Mouse (Mus musculus): ENCODE measurements around the gene Pus10. TPM values are rescaled to one million over a fixed set of nuclear protein-coding genes. Genes with fewer than 3 reads are reported as not detected.
A peak's percentile ranks its signal among the peaks of the same experiment; 100 is the strongest.
"Not testable (repeated sequence)": the region's sequence is repeated elsewhere in the genome, so short reads cannot be mapped to it uniquely, and the experiment has no call there.

The Pus10 gene
- total RNA-seq, 2 experiments from 2014 or later, result 14.1 to 14.5 TPM

DNA sequence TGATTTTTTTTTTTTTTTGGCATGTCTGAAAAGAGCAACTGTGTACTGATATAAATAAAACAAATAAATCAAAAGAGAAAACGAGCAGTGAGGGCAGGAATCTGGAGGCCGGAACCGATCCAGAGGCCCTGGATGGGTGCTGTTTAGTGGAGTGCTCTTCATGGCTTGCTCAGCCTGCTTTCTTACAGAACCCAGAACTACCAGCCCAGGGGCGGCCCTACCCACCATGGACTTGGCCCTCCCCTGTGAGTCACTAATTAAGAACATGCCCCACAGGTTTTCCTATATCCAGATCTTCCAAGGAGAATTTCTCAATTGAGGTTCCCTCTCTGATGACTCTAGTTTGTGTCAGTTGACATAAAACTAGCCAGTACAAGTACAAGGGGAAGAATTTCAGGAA is 80.6 kb downstream of the Pus10 start:
- DNase-seq (ENCODE audit: extremely low spot score in 1 of 2, low spot score in 1 of 2), result no peak

DNA sequence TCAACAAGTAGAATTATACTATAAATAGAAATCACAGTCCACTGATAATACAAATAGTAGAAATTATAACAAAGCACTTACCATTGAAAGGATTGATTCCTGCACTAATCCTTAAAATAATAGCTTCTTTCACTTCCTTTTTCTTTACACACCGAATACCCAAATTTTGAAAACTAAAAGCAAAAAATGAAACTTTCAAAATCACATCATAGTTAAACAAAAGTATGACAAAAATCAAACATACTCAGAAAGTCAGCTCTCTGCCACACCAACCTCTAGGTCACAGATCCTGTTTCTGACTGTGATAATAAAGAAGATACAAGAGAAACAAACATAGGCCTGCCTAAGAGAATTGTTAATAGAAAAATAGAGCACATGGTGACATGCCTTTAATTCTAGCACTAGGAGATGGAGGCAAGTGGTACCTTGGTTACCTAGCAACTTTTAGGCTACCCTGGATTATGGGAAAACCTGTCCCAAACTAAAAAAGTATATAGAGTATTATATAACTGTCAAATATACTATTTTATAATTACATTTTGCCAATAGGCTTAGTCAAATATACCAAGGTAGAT is 87.7 kb downstream of the Pus10 start:
- no peak for DNase-seq (ENCODE audit: extremely low spot score in 1 of 2, low spot score in 1 of 2)

DNA sequence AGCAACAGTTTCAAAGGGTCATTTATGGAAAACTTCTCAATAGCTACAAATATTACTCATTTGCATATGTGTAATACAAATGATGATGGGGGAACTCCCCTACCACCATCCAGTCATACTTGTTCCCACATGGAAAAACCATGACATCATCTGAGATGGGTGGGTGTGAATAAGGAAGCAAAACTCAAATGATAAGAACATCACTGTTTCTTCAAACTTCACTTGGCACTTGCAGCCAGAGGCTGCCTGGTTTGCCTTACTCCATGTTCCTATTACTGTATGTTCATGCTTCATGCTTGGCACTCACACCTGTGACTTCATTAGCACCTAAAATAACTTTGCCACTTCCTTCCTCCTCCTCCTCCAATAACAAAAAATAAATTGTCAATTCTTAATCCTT is 88.9 kb downstream of the Pus10 start:
- no peak for DNase-seq (ENCODE audit: extremely low spot score in 1 of 2, low spot score in 1 of 2)

DNA sequence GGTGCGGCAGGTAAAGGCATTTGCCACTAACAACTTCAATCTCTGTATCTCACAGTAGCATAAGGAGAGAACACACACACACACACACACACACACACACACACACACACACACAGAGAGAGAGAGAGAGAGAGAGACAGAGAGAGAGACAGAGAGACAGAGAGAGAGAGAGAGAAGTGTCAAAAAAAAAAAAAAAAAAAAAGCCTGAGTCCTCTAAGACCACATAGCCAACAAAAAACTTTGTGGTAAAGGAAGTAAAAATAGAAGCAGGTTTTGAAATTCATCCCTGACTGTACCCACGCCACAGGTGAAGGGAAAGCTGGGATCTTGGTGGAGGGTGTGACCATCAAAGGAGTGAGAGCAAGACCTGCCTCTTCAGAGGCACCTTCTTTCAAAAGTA is 92.7 kb downstream of the Pus10 start:
- DNase-seq (ENCODE audit: extremely low spot score in 1 of 2, low spot score in 1 of 2), result no peak

DNA sequence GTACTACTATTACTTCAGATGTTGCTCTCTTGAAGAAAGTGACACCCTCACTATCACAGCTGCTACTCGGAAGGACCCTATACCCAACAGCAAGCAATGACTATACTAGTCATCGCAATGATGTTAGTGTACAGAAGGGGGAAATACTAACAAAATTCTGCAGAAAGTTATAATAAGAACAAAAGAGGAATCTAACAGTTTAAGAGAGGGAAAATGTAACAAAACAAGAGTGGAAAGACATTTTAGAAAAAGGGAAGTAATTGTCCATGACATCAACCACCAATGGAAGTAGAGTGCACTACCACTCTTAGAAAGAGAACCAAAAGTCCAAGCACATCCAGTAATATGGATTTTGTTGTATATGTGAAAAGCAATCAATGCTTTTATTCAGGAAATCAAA is 97.2 kb downstream of the Pus10 start:
- no peak for DNase-seq (ENCODE audit: extremely low spot score in 1 of 2, low spot score in 1 of 2)

DNA sequence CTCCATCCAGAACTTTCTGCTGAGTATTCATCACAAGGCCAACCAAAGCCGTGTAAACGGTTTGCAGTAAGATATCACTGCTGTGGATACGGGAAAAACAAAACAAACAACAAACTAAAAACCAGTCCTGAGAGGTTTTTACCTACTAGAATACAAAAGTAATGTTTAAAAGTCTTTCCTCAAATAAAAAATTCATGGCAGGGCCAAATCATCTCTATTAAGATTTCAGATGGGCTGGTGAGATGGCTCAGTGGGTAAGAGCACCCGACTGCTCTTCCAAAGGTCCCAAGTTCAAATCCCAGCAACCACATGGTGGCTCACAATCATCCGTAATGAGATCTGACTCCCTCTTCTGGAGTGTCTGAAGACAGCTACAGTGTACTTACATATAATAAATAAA is 101.9 kb downstream of the Pus10 start:
- DNase-seq (ENCODE audit: extremely low spot score in 1 of 2, low spot score in 1 of 2), result not testable (repeated sequence)

DNA sequence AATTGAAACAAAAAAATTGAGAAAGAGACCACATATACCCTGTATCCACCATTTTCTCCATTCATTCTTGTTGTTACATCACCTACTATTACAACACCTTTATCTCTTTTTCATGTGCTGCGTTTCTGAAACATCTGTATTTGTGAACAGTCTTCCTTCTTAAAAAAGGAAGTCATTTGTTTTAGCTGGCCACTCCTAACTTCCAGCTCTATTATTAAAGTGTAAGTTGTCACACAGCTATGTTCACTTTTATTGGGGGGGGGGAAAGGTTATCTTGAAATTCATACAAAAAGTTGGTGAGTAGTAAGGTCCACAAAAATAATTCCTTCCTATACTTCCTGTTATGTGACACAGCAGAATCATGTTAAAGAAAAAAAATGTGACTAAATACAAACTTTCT is 102.5 kb downstream of the Pus10 start:
- DNase-seq (ENCODE audit: extremely low spot score in 1 of 2, low spot score in 1 of 2), result no peak

DNA sequence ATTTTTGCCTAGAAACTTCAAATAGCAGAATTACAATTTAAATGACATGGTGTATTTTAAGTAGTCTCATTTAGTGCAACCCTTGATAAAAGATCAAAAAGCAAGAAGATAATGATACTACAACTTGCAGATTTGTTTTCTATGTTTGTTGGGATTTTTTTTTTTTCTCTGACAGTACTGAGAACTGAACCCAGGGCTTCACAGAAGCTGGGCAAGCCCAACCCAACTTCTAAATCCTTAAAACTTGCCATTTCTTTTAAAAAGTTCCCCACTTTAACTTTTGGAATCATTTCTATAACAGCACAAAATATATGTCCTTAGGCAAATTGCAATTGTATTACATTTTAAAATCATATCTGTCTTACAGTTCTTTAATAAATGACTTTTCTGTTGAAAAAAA is 103.6 kb downstream of the Pus10 start:
- DNase-seq (ENCODE audit: extremely low spot score in 1 of 2, low spot score in 1 of 2), result no peak

DNA sequence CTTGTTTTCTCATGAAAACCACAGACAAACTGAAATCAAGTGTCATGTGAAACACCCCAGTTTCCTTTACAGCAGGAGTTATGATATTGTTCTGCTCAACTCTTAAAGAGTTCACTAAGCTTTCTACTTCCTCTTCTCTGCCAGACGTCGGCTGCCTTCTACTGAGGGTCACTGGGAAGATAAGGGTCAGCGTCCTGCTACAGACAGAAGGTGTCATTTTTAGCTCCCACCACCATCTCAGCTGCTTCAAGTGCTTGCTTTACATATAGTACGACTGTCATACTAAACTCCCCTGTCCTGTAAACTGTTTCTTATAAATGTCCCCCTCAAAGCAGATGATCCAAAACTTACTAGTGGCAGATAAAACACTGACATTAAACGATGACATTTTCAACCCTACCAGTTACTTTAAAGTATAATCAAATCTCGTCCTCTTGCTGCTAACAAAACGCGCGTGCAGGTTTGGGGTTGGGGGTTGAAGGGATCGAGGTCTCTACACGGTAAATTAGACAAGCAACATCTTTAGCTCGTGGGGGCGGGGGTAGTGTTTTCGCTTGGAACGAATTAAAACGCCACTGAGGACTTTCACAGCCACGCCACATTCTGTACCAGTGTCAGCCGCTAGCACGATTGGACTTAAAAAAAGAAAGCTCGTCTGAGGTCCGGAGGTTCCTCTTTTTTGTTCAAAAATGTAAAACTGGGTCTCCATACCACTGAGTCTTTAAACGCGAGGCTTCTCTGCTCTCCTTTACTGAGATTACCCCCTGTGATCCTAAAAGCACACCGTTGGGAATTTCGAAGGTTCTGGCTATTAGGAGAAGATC is 104.4 kb downstream of the Pus10 start:
- peak in 1 of 2 experiments; percentile 13 for DNase-seq (ENCODE audit: extremely low spot score in 1 of 2, low spot score in 1 of 2)

DNA sequence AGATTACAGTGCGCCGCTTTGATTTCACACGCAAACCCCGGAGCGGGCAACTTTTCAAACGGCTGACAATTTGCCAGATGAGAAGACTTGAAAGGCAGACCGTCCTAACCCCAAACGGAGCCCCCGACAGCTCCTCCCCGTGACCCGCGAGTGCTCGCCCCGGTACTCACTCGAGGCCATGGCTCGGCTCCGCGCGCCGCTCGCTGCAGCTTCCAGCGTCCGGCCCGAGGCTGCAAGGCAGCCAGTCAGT is 105.0 kb downstream of the Pus10 start:
- DNase-seq (ENCODE audit: extremely low spot score in 1 of 2, low spot score in 1 of 2), result no peak

DNA sequence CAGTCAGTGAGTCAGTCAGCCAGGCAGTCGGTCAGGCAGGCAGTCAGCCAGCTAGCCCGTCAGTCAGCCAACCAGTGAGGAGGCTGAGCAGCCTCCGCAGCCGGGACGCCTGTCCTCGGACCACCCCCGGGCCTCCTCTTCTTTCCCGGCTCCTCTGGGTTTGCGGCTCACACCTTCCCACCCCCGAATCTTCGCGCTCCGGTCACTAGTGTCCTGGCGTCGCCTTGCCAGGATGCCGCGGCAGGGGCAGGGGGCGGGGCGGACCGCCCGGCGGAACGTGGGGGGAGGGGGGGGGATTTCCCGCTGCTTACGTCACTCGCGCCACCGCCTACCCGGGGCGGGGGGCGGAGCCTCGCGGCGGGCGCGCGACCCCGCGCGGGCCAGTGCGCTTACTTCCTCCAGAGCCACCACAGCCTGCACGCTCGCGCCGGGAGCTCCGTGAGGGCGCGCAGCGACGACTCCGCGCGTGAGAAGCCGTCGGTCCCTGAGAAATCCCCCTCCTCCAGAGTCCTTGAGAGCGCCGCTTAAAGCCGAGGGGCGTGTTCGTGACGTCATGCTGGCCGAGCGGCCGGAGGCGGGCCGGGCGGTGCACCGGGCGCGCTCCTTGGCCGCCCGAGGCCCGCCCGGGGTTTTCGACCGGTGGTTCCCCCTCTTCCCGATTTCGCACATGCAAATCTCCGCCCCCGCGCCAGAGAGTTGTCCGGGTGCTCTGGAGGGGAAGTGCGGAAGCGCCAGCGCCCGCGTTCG is 105.5 kb downstream of the Pus10 start, which contains the start of gene Rel:
TSS of gene Rel (minus strand) at position 211 of the 747 bp plus-strand sequence.
- DNase-seq (ENCODE audit: extremely low spot score in 1 of 2, low spot score in 1 of 2), result peak; percentile 80 to 92

DNA sequence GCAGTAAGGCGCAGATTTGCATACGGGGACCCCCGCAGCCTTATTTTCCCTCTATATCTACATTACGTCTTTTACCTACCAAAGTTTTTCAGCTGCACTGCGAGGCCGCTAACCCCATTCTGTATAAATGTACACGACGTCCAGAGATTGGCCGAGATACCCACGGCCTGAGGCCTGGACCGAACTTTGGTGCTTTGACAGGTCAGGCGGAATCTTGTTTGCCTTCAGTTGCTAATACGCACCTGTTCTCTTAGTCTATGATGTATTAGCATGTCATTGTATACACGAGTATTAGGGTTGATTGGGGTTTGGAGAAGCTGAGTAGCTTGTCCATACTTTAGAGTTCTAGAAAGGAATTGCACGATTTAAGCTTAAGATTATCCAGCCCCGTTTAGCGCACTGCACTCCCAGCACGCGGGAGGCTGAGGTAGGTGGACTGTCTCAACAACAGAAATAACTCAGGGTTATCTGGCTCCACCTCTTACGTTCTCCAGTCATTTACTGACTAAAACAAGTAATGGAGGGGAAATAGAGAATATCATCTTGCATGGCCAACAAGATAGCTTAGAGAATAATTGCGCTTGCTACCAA is 106.1 kb downstream of the Pus10 start:
- DNase-seq (ENCODE audit: extremely low spot score in 1 of 2, low spot score in 1 of 2), result no peak

DNA sequence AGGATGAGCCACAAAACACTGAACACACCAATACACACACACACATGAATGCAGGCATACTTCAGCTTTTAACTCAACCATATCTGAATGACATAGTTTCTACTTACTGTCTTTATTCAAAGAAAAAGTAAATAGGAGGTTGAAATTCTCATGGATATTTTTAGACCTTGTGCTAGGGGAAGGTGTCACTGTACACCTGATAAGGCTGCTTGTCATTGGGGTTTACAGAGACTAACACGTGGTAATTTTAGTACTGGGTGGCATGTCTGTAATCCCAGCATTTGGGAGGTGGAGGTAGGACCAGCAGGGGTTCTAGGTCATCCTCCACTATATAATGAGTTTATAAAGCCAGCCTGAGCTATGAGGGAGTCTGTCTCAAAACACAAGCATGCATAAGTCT is 107.0 kb downstream of the Pus10 start:
- DNase-seq (ENCODE audit: extremely low spot score in 1 of 2, low spot score in 1 of 2), result no peak

DNA sequence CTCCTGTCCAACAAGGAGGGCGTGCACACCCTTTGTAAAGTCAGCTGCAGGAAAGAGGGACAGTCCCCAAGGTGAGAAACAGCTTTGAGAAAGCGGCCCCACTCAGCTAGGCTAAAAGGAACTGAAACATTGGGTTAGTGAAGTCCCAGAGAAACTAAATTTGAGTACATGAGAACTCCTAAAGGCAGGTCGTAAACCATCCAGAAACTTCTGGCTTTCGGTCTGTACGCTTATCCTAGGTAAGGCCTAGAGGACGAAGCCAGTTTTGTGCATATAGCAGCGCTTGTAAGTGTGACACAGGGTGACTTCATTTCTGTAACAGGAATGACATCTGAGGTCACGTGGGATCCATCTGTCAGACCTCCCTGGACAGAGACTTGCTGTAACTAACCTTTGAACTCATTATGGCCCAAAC is 113.3 kb downstream of the Pus10 start:
- DNase-seq (ENCODE audit: extremely low spot score in 1 of 2, low spot score in 1 of 2), result no peak

DNA sequence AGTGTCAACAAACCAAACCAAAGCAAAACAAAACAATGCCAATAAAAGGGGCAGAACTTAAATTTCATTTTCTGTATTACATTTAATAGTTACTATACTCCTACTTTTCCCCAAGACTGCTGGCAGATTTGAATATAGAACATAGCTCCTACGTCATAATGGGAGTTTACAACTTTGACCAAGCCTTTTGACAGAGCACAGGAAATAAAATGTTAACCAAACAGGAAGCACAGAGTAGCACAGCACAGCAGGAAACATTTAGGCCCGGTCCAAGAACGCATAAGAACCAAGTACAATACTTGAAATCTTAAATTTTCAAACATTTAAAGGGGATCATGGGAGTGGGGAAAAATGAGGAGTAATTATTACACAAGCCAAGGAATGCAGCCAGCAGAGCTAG is 116.6 kb downstream of the Pus10 start:
- no peak for DNase-seq (ENCODE audit: extremely low spot score in 1 of 2, low spot score in 1 of 2)

Other genes with a start within 250 kb of the Pus10 start
- gene Ahsa2, start 167.6 kb upstream of the Pus10 start, total RNA-seq (2021), result 10 to 100 TPM; 46.4 to 50.2 TPM
- gene 1700093K21Rik, start 144.5 kb upstream of the Pus10 start, total RNA-seq (2021), result not detected
- 10 to 100 TPM; 33.6 to 37.7 TPM for gene 0610010F05Rik, start 32.0 kb upstream of the Pus10 start, total RNA-seq (2021)
- gene Pex13, start 285 bp downstream of the Pus10 start, total RNA-seq (2021), result 10 to 100 TPM; 27.4 to 28.5 TPM
- 1 to 10 TPM; 2.7 to 3.8 TPM for gene Rel, start 105.3 kb downstream of the Pus10 start, total RNA-seq (2021)
- gene Papolg, start 229.6 kb downstream of the Pus10 start, total RNA-seq (2021), result 10 to 100 TPM; 19.0 TPM

Measured in layer of hippocampus, postnatal 25 days (tissue).